Mouse (Mus musculus): ENCODE measurements around the gene Cep112. TPM values are rescaled to one million over a fixed set of nuclear protein-coding genes. Genes with fewer than 3 reads are reported as not detected.

Gene Cep112
- polyA plus RNA-seq, 1 experiment from 2014 or later: 28.7 TPM

- no peak overlapping the region for H3K27ac ChIP-seq (replicated peaks; ENCODE audit: low read depth, low read length)
Observed at GRCm38 (mm10) chr11:108846479-108846878, 421.5 kb downstream of the Cep112 start.

DNA sequence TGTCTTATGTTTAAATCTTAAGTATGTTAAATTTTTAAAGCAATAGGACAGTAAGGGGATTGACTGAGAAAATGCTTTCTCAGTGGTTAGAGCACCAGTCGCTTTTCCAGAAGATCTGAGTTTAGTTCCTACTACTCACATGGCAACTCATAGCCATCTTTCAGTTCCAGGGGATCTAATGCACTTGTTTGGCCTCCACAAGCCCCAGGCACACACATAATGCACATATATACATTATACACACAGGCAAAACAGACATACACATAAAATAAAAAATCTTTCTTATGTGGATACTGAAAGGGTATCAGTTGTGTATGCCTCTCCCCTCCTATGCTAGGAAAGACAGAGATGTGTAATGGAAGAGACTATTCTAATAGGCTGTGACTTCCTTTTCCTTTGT is 426.8 kb downstream of the Cep112 start:
- H3K9ac ChIP-seq (replicated peaks; ENCODE audit: low read length): no peak overlapping the region
- H3K4me3 ChIP-seq (replicated peaks; ENCODE audit: low read depth, low read length): no peak overlapping the region
- ATAC-seq (ENCODE audit: low FRiP score, low TSS enrichment) (no peak), DNase-seq (no peak)
- H3K9me3 ChIP-seq (ENCODE audit: control insufficient read depth, low read length): no peaks in the 10 kb centered on the region
- H3K4me2 ChIP-seq (ENCODE audit: low read length): no peak overlapping the region
- H3K27ac ChIP-seq (replicated peaks; ENCODE audit: low read depth, low read length): no peak overlapping the region
- no peaks in the 10 kb centered on the region for H3K4me1 ChIP-seq (ENCODE audit: control insufficient read depth, insufficient read depth, low read length)
- H3K27me3 ChIP-seq (ENCODE audit: control insufficient read depth, insufficient read depth, low read length): no peaks in the 10 kb centered on the region
- no peaks in the 10 kb centered on the region for H3K36me3 ChIP-seq (ENCODE audit: control insufficient read depth, insufficient read depth, low read length)
- WGBS: 98% methylated on average over 1 of the region's 1 CpGs

More at GRCm38 (mm10) chr11:108846479-108846878, 421.5 kb downstream of the Cep112 start:
- H3K27me3 ChIP-seq (ENCODE audit: control insufficient read depth, insufficient read depth, low read length): no peaks in the 10 kb centered on the region
- no peak overlapping the region for H3K4me2 ChIP-seq (ENCODE audit: low read length)
- WGBS: 91% methylated on average over 3 of the region's 3 CpGs
- H3K36me3 ChIP-seq (ENCODE audit: control insufficient read depth, insufficient read depth, low read length): no peaks in the 10 kb centered on the region
- DNase-seq: no peak
- H3K9me3 ChIP-seq (ENCODE audit: control insufficient read depth, low read length): no peaks in the 10 kb centered on the region
- no peaks in the 10 kb centered on the region for H3K4me1 ChIP-seq (ENCODE audit: control insufficient read depth, insufficient read depth, low read length)
- H3K4me3 ChIP-seq (replicated peaks; ENCODE audit: low read depth, low read length): no peak overlapping the region
- no peak for ATAC-seq (ENCODE audit: low FRiP score, low TSS enrichment)
- no peak overlapping the region for H3K9ac ChIP-seq (replicated peaks; ENCODE audit: low read length)

DNA sequence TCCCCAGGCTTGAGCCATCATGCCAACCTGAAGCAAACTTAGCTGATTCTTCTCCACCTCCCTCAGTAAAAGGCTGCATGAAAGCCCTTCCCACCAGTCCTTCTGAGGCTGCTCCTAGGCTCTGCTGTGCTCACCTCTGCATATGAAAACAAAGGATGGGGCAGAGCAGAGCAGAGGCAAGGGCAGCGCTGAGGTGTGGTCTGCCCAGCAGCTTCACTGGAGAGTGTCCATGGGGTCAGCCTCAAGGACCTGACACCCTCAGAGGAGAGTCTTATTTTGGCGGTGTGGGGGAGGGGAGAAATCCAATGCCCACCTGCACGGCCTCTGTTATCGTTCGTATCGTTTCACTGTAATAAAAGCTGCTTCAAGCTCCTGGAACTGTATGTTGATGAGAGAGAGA is 432.3 kb downstream of the Cep112 start:
- WGBS: 61% methylated on average over 6 of the region's 6 CpGs
- ATAC-seq (ENCODE audit: low FRiP score, low TSS enrichment): no peak
- no peak overlapping the region for H3K27ac ChIP-seq (replicated peaks; ENCODE audit: low read depth, low read length)

GRCm38 (mm10) chr11:108857678-108858338 is 432.8 kb downstream of the Cep112 start:
- WGBS: 31% methylated on average over 7 of the region's 7 CpGs
- H3K27me3 ChIP-seq (ENCODE audit: control insufficient read depth, insufficient read depth, low read length): no peaks in the 10 kb centered on the region
- peak; percentile 73 for DNase-seq
- no peaks in the 10 kb centered on the region for H3K36me3 ChIP-seq (ENCODE audit: control insufficient read depth, insufficient read depth, low read length)
- peak overlapping the region; percentile 55; the same call in 1 of the 2 replicates for H3K27ac ChIP-seq (replicated peaks; ENCODE audit: low read depth, low read length)
- H3K4me3 ChIP-seq (replicated peaks; ENCODE audit: low read depth, low read length): no peak overlapping the region
- no peak overlapping the region for H3K9ac ChIP-seq (replicated peaks; ENCODE audit: low read length)
- ATAC-seq (ENCODE audit: low FRiP score, low TSS enrichment): no peak
- no peak overlapping the region for H3K4me2 ChIP-seq (ENCODE audit: low read length)
- H3K9me3 ChIP-seq (ENCODE audit: control insufficient read depth, low read length): no peaks in the 10 kb centered on the region
- peaks cover 16% of the 10 kb centered on the region for H3K4me1 ChIP-seq (ENCODE audit: control insufficient read depth, insufficient read depth, low read length)

More for the DNA sequence above, 432.3 kb downstream of the Cep112 start:
- Histone ChIP-seq H3K4me3 (replicated peaks; ENCODE audit: low read depth, low read length) (no peak overlapping the region), H3K4me2 (ENCODE audit: low read length) (no peak overlapping the region), H3K9ac (replicated peaks; ENCODE audit: low read length) (no peak overlapping the region), H3K36me3 (ENCODE audit: control insufficient read depth, insufficient read depth, low read length) (no peaks in the 10 kb centered on the region), H3K27me3 (ENCODE audit: control insufficient read depth, insufficient read depth, low read length) (no peaks in the 10 kb centered on the region), H3K9me3 (ENCODE audit: control insufficient read depth, low read length) (no peaks in the 10 kb centered on the region), H3K4me1 (ENCODE audit: control insufficient read depth, insufficient read depth, low read length) (peaks cover 16% of the 10 kb centered on the region)
- no peak for DNase-seq

GRCm38 (mm10) chr11:108858339-108858804 is 433.4 kb downstream of the Cep112 start:
- no peaks in the 10 kb centered on the region for H3K36me3 ChIP-seq (ENCODE audit: control insufficient read depth, insufficient read depth, low read length)
- H3K9me3 ChIP-seq (ENCODE audit: control insufficient read depth, low read length): no peaks in the 10 kb centered on the region
- peaks cover 16% of the 10 kb centered on the region for H3K4me1 ChIP-seq (ENCODE audit: control insufficient read depth, insufficient read depth, low read length)
- WGBS: 65% methylated on average over 3 of the region's 3 CpGs
- no peak overlapping the region for H3K9ac ChIP-seq (replicated peaks; ENCODE audit: low read length)
- no peak overlapping the region for H3K4me2 ChIP-seq (ENCODE audit: low read length)
- ATAC-seq (ENCODE audit: low FRiP score, low TSS enrichment): no peak
- H3K27ac ChIP-seq (replicated peaks; ENCODE audit: low read depth, low read length): peak overlapping the region; percentile 55
- DNase-seq: no peak
- no peak overlapping the region for H3K4me3 ChIP-seq (replicated peaks; ENCODE audit: low read depth, low read length)
- no peaks in the 10 kb centered on the region for H3K27me3 ChIP-seq (ENCODE audit: control insufficient read depth, insufficient read depth, low read length)

DNA sequence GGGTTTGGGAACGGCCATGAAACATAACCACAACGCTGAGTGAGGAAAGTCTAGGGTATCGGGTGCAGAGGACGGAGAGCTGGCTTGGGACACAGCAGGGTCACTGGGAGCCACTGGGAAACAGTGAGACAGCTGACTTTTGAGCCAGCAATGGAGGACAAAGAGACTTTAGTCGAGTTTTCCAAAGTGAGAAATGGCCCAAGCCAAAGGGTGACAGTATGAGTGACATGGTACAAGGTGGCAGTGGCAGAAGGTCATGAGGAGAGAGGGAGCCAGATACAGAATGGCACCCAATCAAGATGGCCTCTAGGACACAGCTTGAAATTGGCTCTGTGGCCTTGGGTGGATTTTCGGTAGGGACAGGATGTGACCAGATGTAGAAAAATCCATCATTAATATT is 433.9 kb downstream of the Cep112 start:
- WGBS: 91% methylated on average over 6 of the region's 6 CpGs
- H3K4me1 ChIP-seq (ENCODE audit: control insufficient read depth, insufficient read depth, low read length): peaks cover 16% of the 10 kb centered on the region
- no peak overlapping the region for H3K4me2 ChIP-seq (ENCODE audit: low read length)
- H3K27me3 ChIP-seq (ENCODE audit: control insufficient read depth, insufficient read depth, low read length): no peaks in the 10 kb centered on the region
- DNase-seq (no peak), ATAC-seq (ENCODE audit: low FRiP score, low TSS enrichment) (no peak)
- no peak overlapping the region for H3K9ac ChIP-seq (replicated peaks; ENCODE audit: low read length)
- no peak overlapping the region for H3K4me3 ChIP-seq (replicated peaks; ENCODE audit: low read depth, low read length)
- no peak overlapping the region; the same call in 1 of the 2 replicates for H3K27ac ChIP-seq (replicated peaks; ENCODE audit: low read depth, low read length)
- no peaks in the 10 kb centered on the region for H3K9me3 ChIP-seq (ENCODE audit: control insufficient read depth, low read length)
- no peaks in the 10 kb centered on the region for H3K36me3 ChIP-seq (ENCODE audit: control insufficient read depth, insufficient read depth, low read length)

DNA sequence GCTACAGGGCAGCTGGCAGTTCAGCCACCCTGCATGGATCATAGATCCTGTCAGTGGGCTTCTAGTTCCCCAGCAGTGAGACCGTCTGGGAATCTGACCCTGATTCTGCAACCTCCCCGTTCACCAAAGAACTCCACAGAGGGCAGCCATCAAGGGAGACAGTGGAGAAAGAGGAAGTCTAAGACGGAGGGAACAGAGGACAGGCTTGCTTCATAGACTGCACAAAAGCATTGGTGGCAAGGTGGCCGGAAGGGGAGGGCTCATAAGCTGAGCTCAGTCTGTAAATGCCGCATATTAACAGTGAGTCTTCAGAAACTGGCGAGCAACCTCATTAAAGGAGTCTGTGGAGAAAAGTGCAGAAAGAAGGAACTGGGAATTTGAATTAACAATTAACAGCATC is 437.4 kb downstream of the Cep112 start:
- Histone ChIP-seq H3K36me3 (ENCODE audit: control insufficient read depth, insufficient read depth, low read length) (no peaks in the 10 kb centered on the region), H3K27me3 (ENCODE audit: control insufficient read depth, insufficient read depth, low read length) (no peaks in the 10 kb centered on the region), H3K9me3 (ENCODE audit: control insufficient read depth, low read length) (no peaks in the 10 kb centered on the region), H3K4me3 (replicated peaks; ENCODE audit: low read depth, low read length) (no peak overlapping the region), H3K4me1 (ENCODE audit: control insufficient read depth, insufficient read depth, low read length) (peaks cover 13% of the 10 kb centered on the region), H3K9ac (replicated peaks; ENCODE audit: low read length) (no peak overlapping the region), H3K4me2 (ENCODE audit: low read length) (no peak overlapping the region), H3K27ac (replicated peaks; ENCODE audit: low read depth, low read length) (no peak overlapping the region)
- WGBS: 62% methylated on average over 6 of the region's 6 CpGs
- ATAC-seq (ENCODE audit: low FRiP score, low TSS enrichment) (no peak), DNase-seq (no peak)

- Histone ChIP-seq H3K36me3 (ENCODE audit: control insufficient read depth, insufficient read depth, low read length) (no peaks in the 10 kb centered on the region), H3K4me1 (ENCODE audit: control insufficient read depth, insufficient read depth, low read length) (no peaks in the 10 kb centered on the region), H3K27ac (replicated peaks; ENCODE audit: low read depth, low read length) (no peak overlapping the region), H3K4me2 (ENCODE audit: low read length) (no peak overlapping the region), H3K27me3 (ENCODE audit: control insufficient read depth, insufficient read depth, low read length) (no peaks in the 10 kb centered on the region), H3K9me3 (ENCODE audit: control insufficient read depth, low read length) (no peaks in the 10 kb centered on the region), H3K9ac (replicated peaks; ENCODE audit: low read length) (no peak overlapping the region), H3K4me3 (replicated peaks; ENCODE audit: low read depth, low read length) (no peak overlapping the region)
- ATAC-seq (ENCODE audit: low FRiP score, low TSS enrichment): no peak
- WGBS: 72% methylated on average over 8 of the region's 8 CpGs
- no peak for DNase-seq
Observed at GRCm38 (mm10) chr11:108865746-108866145, 440.8 kb downstream of the Cep112 start.

- Histone ChIP-seq H3K4me1 (ENCODE audit: control insufficient read depth, insufficient read depth, low read length) (no peaks in the 10 kb centered on the region), H3K4me2 (ENCODE audit: low read length) (no peak overlapping the region), H3K9me3 (ENCODE audit: control insufficient read depth, low read length) (no peaks in the 10 kb centered on the region), H3K36me3 (ENCODE audit: control insufficient read depth, insufficient read depth, low read length) (no peaks in the 10 kb centered on the region), H3K27me3 (ENCODE audit: control insufficient read depth, insufficient read depth, low read length) (no peaks in the 10 kb centered on the region), H3K9ac (replicated peaks; ENCODE audit: low read length) (no peak overlapping the region), H3K27ac (replicated peaks; ENCODE audit: low read depth, low read length) (no peak overlapping the region), H3K4me3 (replicated peaks; ENCODE audit: low read depth, low read length) (no peak overlapping the region)
- ATAC-seq (ENCODE audit: low FRiP score, low TSS enrichment): no peak
- DNase-seq: no peak
- WGBS: 94% methylated on average over 6 of the region's 6 CpGs
Observed at GRCm38 (mm10) chr11:108867538-108867937, 442.5 kb downstream of the Cep112 start.

All from midbrain, embryonic 14.5 days (tissue).